Mouse (Mus musculus): ENCODE data around the gene Tnfaip8l1. TPM values are rescaled to one million over a fixed set of nuclear protein-coding genes. Genes with fewer than 3 reads are reported as not detected.

The Tnfaip8l1 gene
- total RNA-seq, 2 experiments from 2014 or later: 1.3 to 1.5 TPM

DNA sequence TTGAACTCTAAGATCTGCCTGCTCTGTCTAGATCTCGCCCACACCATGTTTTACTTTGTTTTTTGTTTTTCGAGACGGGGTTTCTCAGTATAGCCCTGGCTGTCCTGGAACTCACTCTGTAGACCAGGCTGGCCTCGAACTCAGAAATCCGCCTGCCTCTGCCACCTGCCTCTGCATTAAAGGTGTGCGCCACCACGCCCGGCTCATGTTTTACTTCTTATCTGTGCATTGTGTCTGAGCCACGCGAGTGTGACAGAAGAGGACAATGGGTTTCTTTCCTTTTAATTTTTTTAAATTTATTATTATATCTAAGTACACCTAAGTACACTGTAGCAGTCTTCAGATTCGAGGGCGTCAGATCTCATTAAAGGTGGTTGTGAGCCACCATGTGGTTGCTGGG is 57.0 kb downstream of the Tnfaip8l1 start:
- no peak for DNase-seq

DNA sequence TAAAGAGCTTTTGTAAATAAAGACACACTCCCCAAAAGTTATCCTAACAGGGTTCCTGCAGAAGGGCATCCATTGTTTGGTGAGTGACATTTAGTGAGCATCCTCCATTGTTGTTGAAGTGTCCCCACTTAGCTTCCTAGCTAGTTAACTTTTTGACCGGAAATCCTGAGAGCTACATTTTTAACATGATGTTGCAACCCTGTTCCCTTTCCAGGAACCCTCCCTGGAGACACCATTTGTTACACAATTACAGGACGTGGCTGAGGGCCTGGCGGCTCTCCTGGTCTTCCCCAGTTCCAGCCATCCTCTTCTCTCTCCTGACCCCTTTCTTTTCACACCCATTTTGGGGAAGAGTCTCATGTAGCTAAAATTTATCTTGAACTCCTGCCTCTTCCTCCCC is 57.5 kb downstream of the Tnfaip8l1 start:
- peak; percentile 89 to 91 for DNase-seq

Small RNA genes lying within 50 kb of the gene (microRNA-seq; reads per million reads assigned to microRNA genes)
- 0 reads per million in 2 experiments for gene Gm44397

Other genes with a start within 250 kb of the Tnfaip8l1 start
- gene Zfp119b, start 213.0 kb upstream of the Tnfaip8l1 start, total RNA-seq (2021): 1 to 10 TPM; 2.4 TPM
- gene Ebi3, start 209.8 kb upstream of the Tnfaip8l1 start, total RNA-seq (2021): 1 to 10 TPM in 1 of 2 experiments, under 1 TPM in 1; 0.69 to 1.1 TPM
- gene Yju2, start 203.4 kb upstream of the Tnfaip8l1 start, total RNA-seq (2021): 1 to 10 TPM; 7.5 to 8.6 TPM
- 1 to 10 TPM; 1.1 to 1.9 TPM for gene Shd, start 192.0 kb upstream of the Tnfaip8l1 start, total RNA-seq (2021)
- gene Fsd1, start 176.0 kb upstream of the Tnfaip8l1 start, total RNA-seq (2021): not detected
- 10 to 100 TPM; 12.3 to 12.9 TPM for gene Stap2, start 156.9 kb upstream of the Tnfaip8l1 start, total RNA-seq (2021)
- gene Mpnd, start 156.8 kb upstream of the Tnfaip8l1 start, total RNA-seq (2021): 10 to 100 TPM; 59.7 to 60.5 TPM
- 10 to 100 TPM; 11.7 to 13.7 TPM for gene Sh3gl1, start 125.8 kb upstream of the Tnfaip8l1 start, total RNA-seq (2021)
- 1 to 10 TPM; 1.1 to 1.3 TPM for gene Chaf1a, start 122.0 kb upstream of the Tnfaip8l1 start, total RNA-seq (2021)
- gene Ubxn6, start 87.4 kb upstream of the Tnfaip8l1 start, total RNA-seq (2021): 10 to 100 TPM; 51.4 to 57.0 TPM
- 10 to 100 TPM; 30.6 to 37.2 TPM for gene Hdgfl2, start 82.8 kb upstream of the Tnfaip8l1 start, total RNA-seq (2021)
- gene Plin4, start 52.7 kb upstream of the Tnfaip8l1 start, total RNA-seq (2021): 100 to 1,000 TPM; 118 to 175 TPM
- gene Plin5, start 44.9 kb upstream of the Tnfaip8l1 start, total RNA-seq (2021): 100 to 1,000 TPM; 166 TPM
- 10 to 100 TPM; 56.2 to 65.4 TPM for gene Lrg1, start 40.5 kb upstream of the Tnfaip8l1 start, total RNA-seq (2021)
- gene Sema6b, start 22.1 kb upstream of the Tnfaip8l1 start, total RNA-seq (2021): 10 to 100 TPM; 12.5 to 13.5 TPM
- 10 to 100 TPM; 25.4 to 26.1 TPM for gene Mydgf, start 21.4 kb downstream of the Tnfaip8l1 start, total RNA-seq (2021)
- gene Dpp9, start 56.4 kb downstream of the Tnfaip8l1 start, total RNA-seq (2021): 10 to 100 TPM; 43.7 to 44.3 TPM
- gene Fem1a, start 94.3 kb downstream of the Tnfaip8l1 start, total RNA-seq (2021): 100 to 1,000 TPM; 115 to 117 TPM
- gene Ticam1, start 114.3 kb downstream of the Tnfaip8l1 start, total RNA-seq (2021): 1 to 10 TPM; 9.1 to 9.2 TPM
- 100 to 1,000 TPM; 178 to 190 TPM for gene Plin3, start 130.4 kb downstream of the Tnfaip8l1 start, total RNA-seq (2021)
- gene Arrdc5, start 137.8 kb downstream of the Tnfaip8l1 start, total RNA-seq (2021): not detected
- gene Uhrf1, start 140.8 kb downstream of the Tnfaip8l1 start, total RNA-seq (2021): 1 to 10 TPM; 1.4 to 2.5 TPM
- 10 to 100 TPM; 29.6 to 30.3 TPM for gene Kdm4b, start 163.6 kb downstream of the Tnfaip8l1 start, total RNA-seq (2021)